Mouse (Mus musculus) liver, embryonic 13.5 days (tissue): Measurements from ENCODE around the gene Gjb6. TPM values are rescaled to one million over a fixed set of nuclear protein-coding genes. Genes with fewer than 3 reads are reported as not detected.

Experiments
- ATAC-seq: fragments of 200-750 bp; cut with Nextera tagmentation; 2 replicates; pipeline ENCODE4 v1.8.0; 2017; ENCODE audit warnings: low read depth, mild to moderate bottlenecking, moderate number of reproducible peaks, moderate library complexity
- DNase-seq: peaks from one replicate; pipeline ENCODE4 v3.0.0; 2022
- H3K27ac ChIP-seq: fragments of 300-500 bp; sonication (generic); 2 replicates; pipeline ENCODE4 v1.5.1; 2015; ENCODE audit warnings: moderate library complexity, mild to moderate bottlenecking, inconsistent platforms
- H3K27me3 ChIP-seq: fragments of 300-500 bp; sonication (generic); 2 replicates; pipeline ENCODE4 v1.6.1; 2015; ENCODE audit warnings: mild to moderate bottlenecking, inconsistent platforms
- H3K36me3 ChIP-seq: fragments of 300-500 bp; sonication (generic); 2 replicates; pipeline ENCODE4 v1.6.1; 2015; ENCODE audit warnings: mild to moderate bottlenecking, inconsistent platforms
- H3K4me1 ChIP-seq: fragments of 300-500 bp; sonication (generic); replicated peaks from 2 replicates; pipeline ENCODE4 v1.6.1; 2015; ENCODE audit warnings: inconsistent platforms
- H3K4me2 ChIP-seq: fragments of 300-500 bp; sonication (generic); 2 replicates; pipeline ENCODE4 v1.6.1; 2015; ENCODE audit warnings: inconsistent platforms, mild to moderate bottlenecking, moderate library complexity
- H3K4me3 ChIP-seq: fragments of 300-500 bp; sonication (generic); replicated peaks from 2 replicates; pipeline ENCODE4 v1.5.1; 2015; ENCODE audit warnings: mild to moderate bottlenecking, inconsistent platforms
- H3K9ac ChIP-seq: fragments of 300-500 bp; sonication (generic); 2 replicates; pipeline ENCODE4 v1.6.1; 2015; ENCODE audit warnings: mild to moderate bottlenecking, inconsistent platforms
- H3K9me3 ChIP-seq: fragments of 300-500 bp; sonication (generic); replicated peaks from 2 replicates; pipeline ENCODE4 v1.6.1; 2016; ENCODE audit warnings: inconsistent platforms
- WGBS: fragments of 180-500 bp; shearing (Covaris S2); methylation state at CpG from one replicate; pipeline ENCODE4 v1.1.7; 2015; ENCODE audit not compliant: insufficient replicate concordance; 5-methylcytosine and 5-hydroxymethylcytosine counted together
- polyA plus RNA-seq: library from polyadenylated mRNA; unstranded; fragments of >200 nt; fragmentation: Nextera tagmentation; extraction: Ambion mirVana; gene quantifications from 2 replicates; pipeline ENCODE4 v1.2.1, GENCODE M21; 2015

The Gjb6 gene
- 0.13 and 0.27 TPM in 2 replicates for polyA plus RNA-seq

GRCm38 (mm10) chr14:57133161-57133661 lies at the start of gene Gjb6:
Gene Gjb6 (minus strand): TSS chr14:57133611.
- ATAC-seq (no peak), DNase-seq (no peak)
- H3K9me3 ChIP-seq, result no peaks in the 10 kb centered on the region
- H3K27ac ChIP-seq, result no peak within 1 kb of the TSS
- no peak within 1 kb of the TSS for H3K9ac ChIP-seq
- 0 out of 2 replicates have a peak within 1 kb of the TSS, but pooled peaks have one; percentile 14 for H3K4me3 ChIP-seq
- H3K36me3 ChIP-seq, result no peaks in the 10 kb centered on the region
- peak within 1 kb of the TSS; percentile 37 for H3K4me2 ChIP-seq
- WGBS, result 3% methylated on average over 33 of the region's 33 CpGs
- H3K27me3 ChIP-seq, result peaks cover 65% of the 10 kb centered on the region
- no peaks in the 10 kb centered on the region for H3K4me1 ChIP-seq

- ATAC-seq (no peak), DNase-seq (no peak)
- WGBS, result 61% methylated on average over 3 of the region's 3 CpGs
- H3K27me3 ChIP-seq, result no peaks in the 10 kb centered on the region
- no peak overlapping the region for H3K4me3 ChIP-seq
- H3K36me3 ChIP-seq, result no peaks in the 10 kb centered on the region
- H3K27ac ChIP-seq, result no peak overlapping the region
- H3K9ac ChIP-seq, result no peak overlapping the region
- H3K4me2 ChIP-seq, result no peak overlapping the region
- no peaks in the 10 kb centered on the region for H3K9me3 ChIP-seq
- no peaks in the 10 kb centered on the region for H3K4me1 ChIP-seq
Observed at GRCm38 (mm10) chr14:57165493-57165892, 32.1 kb upstream of the Gjb6 start.

GRCm38 (mm10) chr14:57161833-57162232 lies 28.4 kb upstream of the Gjb6 start:
- Histone ChIP-seq H3K4me2 (no peak overlapping the region), H3K4me1 (no peaks in the 10 kb centered on the region), H3K27ac (no peak overlapping the region), H3K9me3 (no peaks in the 10 kb centered on the region), H3K4me3 (no peak overlapping the region), H3K9ac (no peak overlapping the region), H3K27me3 (no peaks in the 10 kb centered on the region), H3K36me3 (no peaks in the 10 kb centered on the region)
- DNase-seq (no peak), ATAC-seq (no peak)
- 38% methylated on average over 2 of the region's 2 CpGs for WGBS

- Histone ChIP-seq H3K9ac (no peak overlapping the region), H3K27ac (no peak overlapping the region), H3K4me1 (no peaks in the 10 kb centered on the region), H3K36me3 (no peaks in the 10 kb centered on the region), H3K4me3 (no peak overlapping the region), H3K9me3 (no peaks in the 10 kb centered on the region), H3K27me3 (no peaks in the 10 kb centered on the region), H3K4me2 (no peak overlapping the region)
- 60% methylated on average over 4 of the region's 4 CpGs for WGBS
- ATAC-seq, result no peak
- no peak for DNase-seq
Observed at GRCm38 (mm10) chr14:57161201-57161600, 27.8 kb upstream of the Gjb6 start.

- no peak overlapping the region for H3K4me2 ChIP-seq
- ATAC-seq (no peak), DNase-seq (no peak)
- no peaks in the 10 kb centered on the region for H3K9me3 ChIP-seq
- H3K27ac ChIP-seq, result no peak overlapping the region
- H3K36me3 ChIP-seq, result no peaks in the 10 kb centered on the region
- H3K27me3 ChIP-seq, result no peaks in the 10 kb centered on the region
- no peak overlapping the region for H3K9ac ChIP-seq
- 50% methylated on average over 6 of the region's 6 CpGs for WGBS
- no peaks in the 10 kb centered on the region for H3K4me1 ChIP-seq
- no peak overlapping the region for H3K4me3 ChIP-seq
Observed at GRCm38 (mm10) chr14:57154916-57155315, 21.5 kb upstream of the Gjb6 start.

- Histone ChIP-seq H3K27me3 (0 out of 2 replicates have a peak, but pooled peaks cover 3% of the 10 kb centered on the region), H3K9ac (no peak overlapping the region), H3K36me3 (no peaks in the 10 kb centered on the region), H3K4me3 (no peak overlapping the region), H3K9me3 (no peaks in the 10 kb centered on the region), H3K27ac (no peak overlapping the region), H3K4me1 (no peaks in the 10 kb centered on the region), H3K4me2 (no peak overlapping the region)
- WGBS, result 44% methylated on average over 4 of the region's 4 CpGs
- ATAC-seq (no peak), DNase-seq (no peak)
Observed at GRCm38 (mm10) chr14:57145741-57146140, 12.3 kb upstream of the Gjb6 start.

GRCm38 (mm10) chr14:57135265-57135664 lies 1.9 kb upstream of the Gjb6 start:
- Histone ChIP-seq H3K9ac (no peak overlapping the region), H3K4me2 (no peak overlapping the region), H3K4me1 (no peaks in the 10 kb centered on the region), H3K27ac (no peak overlapping the region), H3K27me3 (peaks cover 59% of the 10 kb centered on the region), H3K4me3 (no peak overlapping the region), H3K36me3 (no peaks in the 10 kb centered on the region), H3K9me3 (no peaks in the 10 kb centered on the region)
- WGBS, result 71% methylated on average over 8 of the region's 8 CpGs
- ATAC-seq (no peak), DNase-seq (no peak)

- Histone ChIP-seq H3K27me3 (peaks cover 27% of the 10 kb centered on the region), H3K4me2 (no peak overlapping the region), H3K9ac (no peak overlapping the region), H3K9me3 (no peaks in the 10 kb centered on the region), H3K4me1 (no peaks in the 10 kb centered on the region), H3K27ac (no peak overlapping the region), H3K4me3 (no peak overlapping the region), H3K36me3 (no peaks in the 10 kb centered on the region)
- no peak for DNase-seq
- ATAC-seq, result no peak
- WGBS, result 54% methylated on average over 4 of the region's 4 CpGs
Observed at GRCm38 (mm10) chr14:57127383-57127782, 6.0 kb downstream of the Gjb6 start.

- H3K27ac ChIP-seq, result no peak overlapping the region
- H3K9me3 ChIP-seq, result no peaks in the 10 kb centered on the region
- 63% methylated on average over 7 of the region's 7 CpGs for WGBS
- no peak for ATAC-seq
- no peak overlapping the region for H3K4me2 ChIP-seq
- H3K4me3 ChIP-seq, result no peak overlapping the region
- H3K36me3 ChIP-seq, result no peaks in the 10 kb centered on the region
- H3K4me1 ChIP-seq, result no peaks in the 10 kb centered on the region
- H3K27me3 ChIP-seq, result no peaks in the 10 kb centered on the region
- DNase-seq, result no peak
- H3K9ac ChIP-seq, result no peak overlapping the region
Observed at GRCm38 (mm10) chr14:57122295-57122694, 11.1 kb downstream of the Gjb6 start.

- Histone ChIP-seq H3K9ac (no peak within 1 kb of the TSS), H3K9me3 (no peaks in the 10 kb centered on the region), H3K4me3 (no peak within 1 kb of the TSS), H3K36me3 (no peaks in the 10 kb centered on the region), H3K27me3 (peaks cover 30% of the 10 kb centered on the region), H3K4me2 (no peak within 1 kb of the TSS), H3K4me1 (no peaks in the 10 kb centered on the region), H3K27ac (no peak within 1 kb of the TSS)
- no peak for DNase-seq
- 26% methylated on average over 13 of the region's 13 CpGs for WGBS
- no peak for ATAC-seq
Observed at GRCm38 (mm10) chr14:57115823-57116544, 17.4 kb downstream of the Gjb6 start, which contains the start of gene Gm4491. Gene Gm4491 (minus strand): TSS chr14:57115883.

- Histone ChIP-seq H3K4me3 (no peak overlapping the region), H3K9ac (no peak overlapping the region), H3K4me1 (peaks cover 9% of the 10 kb centered on the region; the same call in 1 of the 2 replicates), H3K9me3 (no peaks in the 10 kb centered on the region), H3K27me3 (peaks cover 60% of the 10 kb centered on the region), H3K27ac (no peak overlapping the region), H3K4me2 (no peak overlapping the region), H3K36me3 (no peaks in the 10 kb centered on the region)
- no peak for ATAC-seq
- 12% methylated on average over 4 of the region's 4 CpGs for WGBS
- no peak for DNase-seq
Observed at GRCm38 (mm10) chr14:57109194-57109593, 24.2 kb downstream of the Gjb6 start.

GRCm38 (mm10) chr14:57107916-57108315 lies 25.5 kb downstream of the Gjb6 start:
- H3K27me3 ChIP-seq, result peaks cover 70% of the 10 kb centered on the region
- no peak overlapping the region for H3K27ac ChIP-seq
- 58% methylated on average over 5 of the region's 5 CpGs for WGBS
- H3K4me3 ChIP-seq, result no peak overlapping the region
- H3K9ac ChIP-seq, result no peak overlapping the region
- no peak overlapping the region for H3K4me2 ChIP-seq
- H3K4me1 ChIP-seq, result peaks cover 17% of the 10 kb centered on the region; the same call in 1 of the 2 replicates
- DNase-seq (no peak), ATAC-seq (no peak)
- no peaks in the 10 kb centered on the region for H3K9me3 ChIP-seq
- H3K36me3 ChIP-seq, result no peaks in the 10 kb centered on the region
